Mouse (Mus musculus) ES-E14 (cell line): Measurements from ENCODE around the gene Abcc10.

Experiments used
- HCFC1 ChIP-seq: IDR thresholded peaks from 2 replicates; pipeline ENCODE4 v1.6.1; 2012; ENCODE audit warnings: low read length, inconsistent platforms, borderline replicate concordance; ENCODE audit not compliant: insufficient read depth
- MAFK ChIP-seq: IDR thresholded peaks from 2 replicates; pipeline ENCODE4 v1.6.1; 2014; ENCODE audit warnings: mild to moderate bottlenecking, low read depth, low read length, inconsistent platforms; ENCODE audit not compliant: insufficient read depth
- ZC3H11A ChIP-seq: IDR thresholded peaks from 2 replicates; pipeline ENCODE4 v1.6.1; 2012; ENCODE audit warnings: low read depth, mild to moderate bottlenecking, inconsistent platforms, low read length, borderline replicate concordance

DNA sequence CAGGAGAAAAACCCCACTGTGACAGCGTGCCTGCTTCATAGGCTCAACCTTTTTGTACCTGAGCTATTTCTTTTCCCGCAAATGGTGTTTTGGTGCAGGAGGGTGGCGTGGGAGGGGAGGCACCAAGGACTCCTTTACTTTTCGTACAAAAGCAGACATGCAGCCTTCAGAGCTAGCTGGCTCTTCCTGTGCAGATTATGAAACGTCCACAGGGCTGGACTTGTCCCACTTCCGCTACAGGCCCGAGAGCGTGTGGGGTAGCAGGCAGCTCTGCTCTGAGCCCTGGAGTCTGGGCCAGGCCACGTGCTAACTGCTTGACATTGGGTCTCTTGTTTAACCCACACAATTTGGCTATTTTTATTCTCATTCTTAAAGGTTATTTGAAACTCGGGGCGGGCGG, 26.3 kb downstream of the Abcc10 start:
- no peak for TF ChIP-seq HCFC1
- TF ChIP-seq ZC3H11A = no peak
- no peak for TF ChIP-seq MAFK
